Mouse (Mus musculus) urinary bladder, postnatal 0 days (tissue): ENCODE data around the gene Ces3b. TPM values are rescaled to one million over a fixed set of nuclear protein-coding genes. Genes with fewer than 3 reads are reported as not detected.

Source experiments
- polyA plus RNA-seq: library from polyadenylated mRNA; unstranded; fragments of >200 nt; fragmentation: Nextera tagmentation; extraction: Ambion mirVana; gene quantifications from 2 replicates; pipeline ENCODE4 v1.2.1, GENCODE M21; 2015

Ces3b gene
- not detected in 2 replicates for polyA plus RNA-seq

DNA sequence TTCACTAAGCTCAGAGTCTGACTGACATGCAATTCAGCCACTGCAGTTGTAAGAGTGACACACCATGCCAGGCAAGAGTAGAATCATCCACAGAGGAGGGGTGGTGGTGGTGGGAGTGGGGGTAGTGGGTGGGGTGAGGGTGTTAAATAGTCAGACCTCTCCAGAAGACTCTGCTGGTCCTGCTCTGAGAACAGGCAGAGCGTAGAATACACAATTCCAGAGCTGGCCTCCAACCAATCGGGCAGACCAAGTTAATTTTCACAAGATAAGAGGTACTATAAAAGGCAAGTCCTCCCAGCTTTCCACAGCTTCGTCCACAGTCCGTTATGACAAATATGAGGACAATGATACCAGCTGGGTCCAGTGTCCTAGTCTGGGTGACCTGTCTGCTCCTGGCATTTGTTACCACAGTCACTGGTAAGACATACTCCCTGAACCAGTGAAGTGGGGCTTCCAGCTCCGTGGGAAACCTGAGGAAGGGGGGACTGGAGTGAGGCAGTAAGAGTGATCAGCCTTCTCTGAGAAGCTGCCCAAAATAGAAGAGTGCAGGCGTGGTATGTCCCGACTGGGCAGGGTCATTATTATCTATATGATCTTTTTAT is at the start of gene Ces3b:
Gene Ces3b, plus strand, starts transcription at position 305 of the 602 bp plus-strand sequence.

DNA sequence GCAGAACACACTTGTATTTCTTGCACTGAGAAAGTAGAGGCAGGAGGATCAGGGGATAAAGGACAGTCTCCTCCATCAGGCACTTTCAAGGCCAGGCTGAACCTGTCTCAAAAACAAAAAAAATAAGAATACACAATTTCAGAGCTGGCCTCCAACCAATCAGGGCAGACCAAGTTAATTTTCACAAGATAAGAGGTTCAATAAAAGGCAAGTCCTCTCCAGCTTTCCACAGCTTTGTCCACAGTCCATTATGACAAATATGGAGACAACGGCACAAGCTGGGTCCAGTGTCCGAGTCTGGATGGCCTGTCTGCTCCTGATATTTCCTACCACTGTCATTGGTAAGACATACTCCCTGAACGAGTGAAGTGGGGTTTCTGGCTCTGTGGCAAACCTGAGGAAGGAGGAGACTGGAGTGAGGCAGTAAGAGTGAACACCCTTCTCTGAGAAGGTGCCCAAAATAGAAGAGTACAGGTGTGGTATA is 35.1 kb upstream of the Ces3b start, which contains the start of gene Ces3a:
Gene Ces3a, plus strand, starts transcription at position 231 of the 484 bp plus-strand sequence.

DNA sequence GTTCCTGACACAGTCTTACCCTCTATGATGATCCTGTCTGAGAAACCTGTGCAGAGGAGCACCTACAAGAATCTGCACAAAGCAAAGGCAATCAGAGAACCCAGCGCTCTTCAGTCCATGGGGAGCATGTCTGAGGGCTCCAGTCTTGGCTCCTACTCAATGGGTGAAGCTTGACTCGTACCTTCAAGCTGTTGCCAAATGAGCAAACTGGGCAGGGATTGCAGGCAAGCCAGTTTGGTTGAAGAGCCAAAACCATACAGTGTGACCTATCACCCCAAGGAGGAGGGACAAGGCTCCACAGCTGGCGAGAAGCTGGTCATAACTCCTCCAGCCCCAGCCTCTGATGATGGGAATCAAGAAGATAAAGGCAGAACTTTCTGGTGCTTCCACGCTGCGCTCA is 48.0 kb downstream of the Ces3b start, which contains the start of gene Ces4a:
Gene Ces4a, plus strand, starts transcription at position 292 of the 400 bp plus-strand sequence.

Other genes with a start within 250 kb of the Ces3b start
- not detected in 2 replicates for gene Ces2c, start 236.7 kb upstream of the Ces3b start, polyA plus RNA-seq
- 1.4 and 1.7 TPM in 2 replicates for gene Ces2e, start 157.5 kb upstream of the Ces3b start, polyA plus RNA-seq
- gene Ces2f, start 136.4 kb upstream of the Ces3b start, polyA plus RNA-seq, result 0.19 and 0.69 TPM in 2 replicates
- 6.0 and 6.4 TPM in 2 replicates for gene Ces2g, start 122.0 kb upstream of the Ces3b start, polyA plus RNA-seq
- gene Ces2h, start 82.9 kb upstream of the Ces3b start, polyA plus RNA-seq, result not detected in 2 replicates
- 0.11 TPM in 1 of 2 replicates, not detected in the other for gene Ces3a, start 35.2 kb upstream of the Ces3b start, polyA plus RNA-seq
- gene Ces4a, start 48.0 kb downstream of the Ces3b start, polyA plus RNA-seq, result not detected in 2 replicates
- gene Cbfb, start 86.9 kb downstream of the Ces3b start, polyA plus RNA-seq, result 21.8 and 25.9 TPM in 2 replicates
- 22.8 and 25.6 TPM in 2 replicates for gene D230025D16Rik, start 141.4 kb downstream of the Ces3b start, polyA plus RNA-seq
- gene B3gnt9, start 171.4 kb downstream of the Ces3b start, polyA plus RNA-seq, result 24.2 and 26.3 TPM in 2 replicates
- gene Tradd, start 180.9 kb downstream of the Ces3b start, polyA plus RNA-seq, result 29.8 and 30.8 TPM in 2 replicates
- 5.4 and 5.7 TPM in 2 replicates for gene Fbxl8, start 180.9 kb downstream of the Ces3b start, polyA plus RNA-seq
- gene Hsf4, start 186.0 kb downstream of the Ces3b start, polyA plus RNA-seq, result 0.30 and 0.31 TPM in 2 replicates
- 1.6 TPM in 2 replicates for gene Nol3, start 192.4 kb downstream of the Ces3b start, polyA plus RNA-seq
- gene 4931428F04Rik, start 206.1 kb downstream of the Ces3b start, polyA plus RNA-seq, result 1.8 and 2.2 TPM in 2 replicates
- gene Exoc3l, start 212.3 kb downstream of the Ces3b start, polyA plus RNA-seq, result 2.0 and 3.2 TPM in 2 replicates
- gene E2f4, start 213.9 kb downstream of the Ces3b start, polyA plus RNA-seq, result 35.9 and 42.7 TPM in 2 replicates
- 12.4 and 13.3 TPM in 2 replicates for gene Elmo3, start 221.8 kb downstream of the Ces3b start, polyA plus RNA-seq
- 2.3 and 3.2 TPM in 2 replicates for gene Lrrc29, start 242.5 kb downstream of the Ces3b start, polyA plus RNA-seq
- 79.0 and 90.0 TPM in 2 replicates for gene Tmem208, start 242.6 kb downstream of the Ces3b start, polyA plus RNA-seq